Mouse (Mus musculus): Measurements from ENCODE around the gene Zfp39.

The Zfp39 gene

GRCm38 (mm10) chr11:58903511-58904409 is at the start of gene Zfp39:
TSS of gene Zfp39 (minus strand) at chr11:58904225.
- peak; percentile 96 for DNase-seq (ENCODE audit: low spot score in 2 of 2)

GRCm38 (mm10) chr11:58953351-58954169 is 49.5 kb upstream of the Zfp39 start:
- DNase-seq (ENCODE audit: low spot score in 2 of 2), result no peak

GRCm38 (mm10) chr11:58951210-58951609 is 47.2 kb upstream of the Zfp39 start:
- no peak for DNase-seq (ENCODE audit: low spot score in 2 of 2)

- DNase-seq (ENCODE audit: low spot score in 2 of 2), result peak; percentile 64 to 66
Observed at GRCm38 (mm10) chr11:58949480-58950431, 45.7 kb upstream of the Zfp39 start.

GRCm38 (mm10) chr11:58948542-58949479 is 44.8 kb upstream of the Zfp39 start, which contains the start of gene Hist3h2ba:
TSS of gene Hist3h2ba (plus strand) at chr11:58948920.
- peak; percentile 80 to 83 for DNase-seq (ENCODE audit: low spot score in 2 of 2)

GRCm38 (mm10) chr11:58947798-58948528 is 43.9 kb upstream of the Zfp39 start:
- peak; percentile 70 to 77 for DNase-seq (ENCODE audit: low spot score in 2 of 2)

GRCm38 (mm10) chr11:58947306-58947705 is 43.3 kb upstream of the Zfp39 start:
- DNase-seq (ENCODE audit: low spot score in 2 of 2), result no peak

GRCm38 (mm10) chr11:58944136-58944535 is 40.1 kb upstream of the Zfp39 start:
- no peak for DNase-seq (ENCODE audit: low spot score in 2 of 2)

GRCm38 (mm10) chr11:58939088-58939439 is 35.0 kb upstream of the Zfp39 start:
- no peak for DNase-seq (ENCODE audit: low spot score in 2 of 2)

GRCm38 (mm10) chr11:58938322-58939087 is 34.5 kb upstream of the Zfp39 start, which contains the start of gene Rnf187:
TSS of gene Rnf187 (minus strand) at chr11:58938916.
- DNase-seq (ENCODE audit: low spot score in 2 of 2), result peak; percentile 91 to 93

GRCm38 (mm10) chr11:58937909-58938308 is 33.9 kb upstream of the Zfp39 start:
- no peak for DNase-seq (ENCODE audit: low spot score in 2 of 2)

GRCm38 (mm10) chr11:58931576-58931975 is 27.6 kb upstream of the Zfp39 start:
- no peak for DNase-seq (ENCODE audit: low spot score in 2 of 2)

- no peak for DNase-seq (ENCODE audit: low spot score in 2 of 2)
Observed at GRCm38 (mm10) chr11:58930254-58930653, 26.2 kb upstream of the Zfp39 start.

GRCm38 (mm10) chr11:58929641-58930040 is 25.6 kb upstream of the Zfp39 start:
- DNase-seq (ENCODE audit: low spot score in 2 of 2), result no peak

- DNase-seq (ENCODE audit: low spot score in 2 of 2), result no peak
Observed at GRCm38 (mm10) chr11:58929055-58929454, 25.0 kb upstream of the Zfp39 start.

- DNase-seq (ENCODE audit: low spot score in 2 of 2), result peak in 1 of 2 experiments; percentile 44
Observed at GRCm38 (mm10) chr11:58927790-58928651, 24.0 kb upstream of the Zfp39 start.

- DNase-seq (ENCODE audit: low spot score in 2 of 2), result no peak
Observed at GRCm38 (mm10) chr11:58927053-58927452, 23.0 kb upstream of the Zfp39 start.

- no peak for DNase-seq (ENCODE audit: low spot score in 2 of 2)
Observed at GRCm38 (mm10) chr11:58926651-58927050, 22.6 kb upstream of the Zfp39 start.
